Mouse (Mus musculus) cerebellum, adult 11 months (tissue): ENCODE results near the gene Hhip.

Source experiments
- DNase-seq: peaks from one replicate; pipeline ENCODE4 v3.0.0; 2022

Hhip gene

DNA sequence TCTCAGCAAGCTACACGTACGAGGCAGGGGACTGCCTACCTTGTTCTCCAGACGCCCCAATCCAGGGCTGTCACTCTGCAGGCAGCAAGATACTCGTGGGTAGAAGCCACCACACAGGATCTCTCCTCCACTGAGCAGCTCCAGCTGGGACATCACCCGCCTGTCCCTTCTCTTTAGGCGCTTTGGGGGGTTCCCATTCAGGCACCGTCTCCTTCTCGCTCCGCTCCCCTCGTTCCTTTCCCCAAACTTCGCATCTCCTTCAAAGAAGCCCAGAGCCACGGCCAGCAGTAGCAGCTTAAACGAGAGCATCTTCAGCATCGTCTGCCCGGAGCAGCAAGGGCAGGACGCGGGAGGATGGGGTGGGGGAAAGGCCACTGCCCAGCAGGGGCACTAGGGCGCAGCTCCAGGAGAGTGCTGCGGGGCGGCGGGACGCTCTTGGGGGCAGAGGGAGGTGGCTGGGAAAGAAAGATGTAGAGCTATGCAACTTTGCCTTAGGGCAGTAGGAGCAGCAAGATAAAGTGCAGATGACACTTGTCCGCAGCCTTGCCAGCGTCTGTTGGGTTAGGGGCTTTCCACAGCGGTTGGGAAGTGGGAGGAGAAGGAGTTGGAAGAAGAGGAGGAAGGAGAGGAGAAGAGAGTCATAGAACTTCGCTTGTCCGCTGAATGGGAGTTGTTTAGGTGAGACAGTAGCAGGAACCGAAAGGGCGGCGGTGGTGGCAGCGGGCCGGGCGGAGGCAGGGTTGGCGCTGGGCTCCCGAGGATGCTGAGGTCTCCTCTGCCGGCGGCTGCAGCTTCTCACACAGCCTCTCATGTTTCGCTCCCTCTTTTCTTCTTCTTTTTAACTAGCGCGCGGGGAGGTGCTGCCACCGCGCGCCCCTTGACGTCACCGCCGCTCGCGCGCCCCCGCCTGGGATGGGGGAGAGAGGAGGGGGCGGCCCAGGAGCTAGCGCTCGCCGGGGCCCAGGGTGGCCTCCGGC, at the start of gene Hhip:
TSS of gene Hhip (minus strand) at position 809 of the 977 bp plus-strand sequence.
- DNase-seq = no peak

DNA sequence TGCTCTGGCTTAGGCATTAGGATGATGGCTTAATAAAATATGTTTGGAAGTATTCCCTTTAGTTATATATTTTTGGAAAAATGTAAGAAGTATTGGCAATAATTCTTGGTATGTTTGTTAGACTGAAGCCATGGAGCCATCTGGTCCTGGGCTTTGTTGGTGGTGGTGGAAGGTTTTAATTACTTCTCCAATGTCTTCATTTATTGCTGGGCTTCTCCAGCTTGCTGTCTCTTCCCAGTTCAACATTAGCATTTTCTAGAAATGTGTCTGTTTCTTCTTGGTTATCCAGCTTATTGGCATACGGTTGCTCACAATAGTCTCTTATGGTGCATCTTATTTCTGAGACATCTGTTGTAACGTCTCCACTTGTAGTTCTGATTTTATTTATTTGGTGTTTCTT, 29.2 kb upstream of the Hhip start:
- DNase-seq = no peak

DNA sequence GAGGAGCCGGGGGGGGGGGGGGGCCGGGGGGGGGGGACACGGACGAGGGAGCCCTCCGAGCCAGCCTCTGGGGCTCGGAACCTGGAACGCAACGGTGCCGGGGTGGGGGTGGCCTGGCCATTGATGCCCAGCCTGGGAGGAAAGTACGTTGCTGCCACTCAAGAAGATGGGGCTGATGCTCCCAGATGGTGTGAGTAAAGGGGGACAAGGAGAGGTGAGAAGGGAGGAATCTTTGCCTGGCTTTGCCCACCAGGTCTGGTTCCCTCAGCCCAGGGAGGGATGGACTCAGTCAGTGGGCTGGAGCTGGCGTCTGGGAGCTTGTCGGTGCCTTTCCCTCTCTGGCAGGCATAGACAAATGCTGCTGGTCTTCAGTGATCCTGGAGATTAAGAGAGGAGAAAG, 387 bp upstream of the Hhip start:
- DNase-seq = no peak

DNA sequence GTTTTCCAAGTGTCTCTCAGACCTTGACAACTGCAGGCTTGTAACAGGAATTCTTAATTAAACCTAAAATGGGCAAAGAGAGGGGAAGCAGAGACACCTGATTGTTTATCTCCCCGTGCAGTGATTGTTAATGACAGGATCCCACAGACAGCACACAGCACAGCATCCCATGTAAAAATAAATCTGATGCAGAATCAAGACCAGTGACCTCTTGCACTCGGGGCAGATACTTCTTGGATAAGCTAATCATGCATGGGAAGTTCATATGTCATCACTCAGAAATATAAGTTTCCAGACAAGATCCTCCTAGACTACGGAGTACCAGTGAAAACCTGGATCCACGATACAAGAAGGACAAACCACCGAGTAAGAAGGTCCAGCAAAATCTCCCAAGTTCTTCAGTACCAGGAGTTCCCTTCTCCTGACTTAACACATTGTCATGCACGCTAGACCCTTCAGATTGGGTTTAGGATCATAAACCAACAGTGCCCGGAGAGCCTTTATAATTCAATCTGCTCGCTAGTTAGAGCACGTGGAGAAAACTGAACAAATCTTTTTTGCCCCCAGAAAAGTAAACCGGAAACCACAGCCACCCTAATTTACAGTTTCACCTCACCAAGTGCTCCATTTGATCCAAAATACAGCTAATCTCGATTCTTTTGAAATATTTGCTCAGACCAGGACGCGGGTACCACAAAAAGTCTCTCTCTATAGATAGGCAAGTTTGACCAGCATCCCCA, 1.3 kb downstream of the Hhip start:
- DNase-seq = no peak

DNA sequence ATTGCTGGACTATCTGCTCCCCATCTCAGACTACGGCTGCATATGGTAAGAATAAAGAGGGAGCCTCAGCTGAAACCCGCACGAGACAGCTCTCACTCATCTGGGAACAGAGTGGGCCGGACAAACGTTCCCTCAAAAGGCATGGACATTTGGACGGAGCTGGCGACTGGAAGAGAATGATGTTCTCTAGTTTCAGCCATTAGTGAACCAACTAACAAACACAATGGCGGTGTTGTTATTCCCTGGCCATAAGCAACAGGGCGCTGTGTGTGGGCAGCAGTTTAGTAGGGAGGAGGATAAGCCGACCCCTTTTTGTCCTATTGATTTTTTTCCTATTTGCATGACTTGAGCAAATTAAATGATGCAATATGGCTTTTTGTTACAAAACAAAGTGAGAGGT, 2.0 kb downstream of the Hhip start:
- no peak for DNase-seq

DNA sequence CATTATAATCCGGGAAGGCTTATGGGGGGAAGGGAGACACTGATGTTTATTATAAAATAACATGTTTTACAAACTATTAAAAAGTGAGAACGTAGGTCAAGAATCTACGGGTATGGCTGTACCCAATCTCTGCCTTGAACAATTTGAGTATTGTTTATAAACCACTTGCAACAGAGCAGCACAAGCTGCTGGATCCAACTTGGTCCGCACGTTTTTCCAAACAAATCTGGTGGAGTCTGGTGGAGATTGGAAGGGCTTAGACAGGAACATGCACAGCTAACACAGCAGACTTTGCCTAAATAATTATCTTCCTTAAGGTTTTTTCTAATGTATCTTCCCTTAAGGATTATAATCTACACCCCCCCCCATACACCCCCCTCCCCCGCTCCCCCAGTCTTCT, 2.7 kb downstream of the Hhip start:
- no peak for DNase-seq

DNA sequence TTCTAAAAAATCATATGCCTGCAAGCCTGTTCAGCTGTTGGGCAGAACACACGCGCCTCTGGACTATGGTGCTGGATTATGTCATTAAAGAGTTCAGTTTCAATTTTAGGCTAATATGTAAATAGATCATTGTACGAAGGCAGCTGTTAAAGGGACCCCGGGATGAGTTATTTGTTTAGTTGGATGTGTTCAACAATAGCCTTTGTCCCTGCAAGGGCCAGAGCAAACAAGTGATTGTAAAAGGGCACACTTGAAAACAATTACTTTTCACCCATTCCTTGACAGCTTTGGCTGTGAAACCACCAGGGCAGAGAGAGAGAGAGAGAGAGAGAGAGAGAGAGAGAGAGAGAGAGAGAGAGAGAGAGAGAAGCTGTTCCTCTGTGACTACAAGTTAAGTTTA, 3.6 kb downstream of the Hhip start:
- DNase-seq = no peak

DNA sequence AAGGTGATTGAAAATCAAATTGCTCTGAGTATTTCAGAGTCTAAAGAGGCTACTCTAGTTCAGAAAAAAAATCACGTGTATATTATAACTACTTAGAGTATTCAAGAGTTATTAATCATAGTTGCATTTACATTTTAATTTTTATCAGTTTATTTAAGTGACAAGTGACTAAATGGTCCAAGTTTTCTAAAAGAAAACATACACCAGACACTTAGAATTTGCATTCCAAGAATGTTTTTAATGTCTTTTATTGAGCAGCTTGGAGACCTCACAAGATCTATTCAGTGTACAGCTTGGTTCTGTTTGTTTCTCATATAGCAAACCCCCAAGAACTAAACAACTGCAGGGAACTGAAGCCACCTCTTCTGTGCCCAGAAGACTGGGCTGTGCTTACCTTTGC, 5.0 kb downstream of the Hhip start:
- DNase-seq = no peak

DNA sequence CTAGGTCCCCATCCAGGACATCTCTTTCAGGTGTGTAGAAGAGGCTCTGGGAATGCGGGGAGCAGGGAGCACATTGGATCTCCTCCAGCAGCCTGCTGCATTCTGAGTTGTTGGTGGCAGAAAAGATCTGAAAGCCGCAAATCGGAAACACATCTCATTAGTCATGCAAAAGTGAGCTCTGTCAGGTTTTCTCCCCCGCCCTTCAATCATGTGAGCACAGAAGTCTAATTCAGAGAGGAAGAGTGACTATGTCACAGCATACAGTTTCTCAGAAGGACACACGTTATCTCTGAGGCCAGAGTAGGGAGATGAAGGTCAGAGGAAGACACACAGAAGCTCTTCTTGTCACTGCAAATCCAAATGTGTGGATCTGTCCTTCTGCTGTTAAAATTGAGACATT, 6.3 kb downstream of the Hhip start:
- no peak for DNase-seq

DNA sequence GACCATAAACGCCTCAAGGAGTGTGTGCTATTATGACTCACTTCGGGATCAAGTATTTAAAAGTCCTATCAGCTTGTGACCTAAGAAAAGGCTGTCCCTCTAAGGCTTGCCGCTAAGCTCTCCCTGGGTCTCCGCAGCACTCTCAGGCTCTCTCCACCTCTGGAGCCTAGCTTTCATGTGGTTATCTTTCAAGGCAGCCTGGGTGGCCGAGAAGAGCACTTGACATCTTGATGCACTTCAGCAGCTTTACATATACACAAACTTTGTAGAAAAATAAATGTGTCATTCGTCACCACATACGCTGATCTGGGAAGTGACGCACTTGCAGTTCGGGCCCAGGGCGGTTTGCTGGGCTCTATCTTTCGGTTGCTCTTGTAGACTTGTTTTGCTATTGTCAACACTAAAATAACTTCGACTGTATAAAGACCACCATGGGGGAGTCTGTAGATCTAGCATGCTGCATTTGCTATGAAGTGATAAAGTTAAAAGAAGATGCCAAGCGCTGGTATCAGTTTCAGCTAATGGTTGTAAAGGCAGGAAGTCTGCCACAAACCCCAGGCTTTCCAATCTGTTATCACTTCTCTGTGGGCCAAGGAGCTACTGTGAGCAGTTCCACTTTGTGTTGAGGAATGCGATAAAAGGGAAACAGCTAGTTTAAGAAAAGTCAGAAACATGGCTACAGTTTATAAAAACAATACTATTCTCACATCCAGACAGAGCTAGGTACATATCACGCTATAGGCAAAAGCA, 8.4 kb downstream of the Hhip start:
- no peak for DNase-seq

DNA sequence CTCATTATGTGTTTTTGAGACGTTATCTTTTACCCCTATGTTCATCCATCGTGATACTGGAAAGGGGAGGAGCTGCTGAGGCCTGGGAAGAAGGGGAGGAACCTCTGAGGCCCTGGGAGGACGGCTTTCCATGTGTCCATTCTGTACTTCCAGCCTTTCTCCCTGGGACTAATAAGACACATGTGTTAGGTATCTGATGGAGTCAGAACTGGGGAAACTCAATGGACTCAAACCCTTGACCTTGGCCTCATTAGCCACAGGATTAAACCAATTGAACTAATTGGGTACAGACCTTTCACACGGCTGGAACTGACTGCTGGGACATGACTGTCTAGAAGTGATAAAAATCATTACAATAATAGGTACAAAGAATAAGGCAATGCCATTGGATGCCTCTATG, 9.6 kb downstream of the Hhip start:
- DNase-seq = no peak

DNA sequence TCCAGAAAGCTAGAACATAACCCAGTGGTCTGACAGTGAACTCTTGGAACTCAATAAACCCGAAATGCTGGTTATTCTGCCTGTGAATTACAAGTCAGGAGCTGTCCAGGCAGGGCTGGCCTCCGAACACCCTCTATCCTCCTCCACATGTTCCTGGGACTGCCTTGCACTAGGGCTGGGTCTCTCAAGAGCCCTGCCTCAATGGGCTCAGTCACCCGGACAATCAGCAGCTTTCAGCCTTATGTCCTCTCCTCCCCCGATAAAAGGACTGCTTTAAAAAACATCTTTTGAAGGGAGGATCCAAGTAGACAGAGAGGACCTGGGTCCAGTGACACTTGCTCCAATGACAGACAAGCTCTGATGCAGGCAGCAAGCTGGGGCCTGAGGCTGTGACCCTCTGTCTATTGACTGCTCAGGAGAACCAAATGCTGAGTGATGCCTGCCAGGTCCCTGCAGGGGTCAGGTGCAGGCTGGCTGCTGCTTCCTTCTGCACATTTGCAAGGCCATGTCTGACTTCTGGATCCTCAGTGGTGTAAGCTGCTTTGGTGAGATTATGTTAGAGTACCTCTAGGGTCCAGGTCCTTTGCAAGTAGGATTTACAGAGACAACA, 20.1 kb downstream of the Hhip start:
- DNase-seq = no peak

DNA sequence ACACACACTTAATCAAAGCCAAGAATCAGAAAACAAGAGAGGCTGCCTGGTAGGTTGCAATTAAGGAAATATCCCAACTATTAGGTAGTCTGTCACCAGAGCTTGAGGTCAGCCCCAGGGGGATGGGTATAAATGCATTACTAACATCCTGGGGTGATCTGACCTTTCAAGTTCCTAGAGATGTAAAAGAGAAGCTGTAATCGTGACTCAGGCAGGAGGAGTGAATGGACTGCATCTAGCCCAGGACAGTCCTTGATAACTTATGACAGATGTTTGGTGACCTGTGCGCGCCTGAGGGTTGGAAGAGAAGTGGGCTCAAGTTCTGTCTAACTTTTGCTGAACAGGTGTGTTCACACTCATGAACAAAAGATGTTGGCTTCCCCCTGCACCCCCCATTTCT, 25.2 kb downstream of the Hhip start:
- DNase-seq = no peak

DNA sequence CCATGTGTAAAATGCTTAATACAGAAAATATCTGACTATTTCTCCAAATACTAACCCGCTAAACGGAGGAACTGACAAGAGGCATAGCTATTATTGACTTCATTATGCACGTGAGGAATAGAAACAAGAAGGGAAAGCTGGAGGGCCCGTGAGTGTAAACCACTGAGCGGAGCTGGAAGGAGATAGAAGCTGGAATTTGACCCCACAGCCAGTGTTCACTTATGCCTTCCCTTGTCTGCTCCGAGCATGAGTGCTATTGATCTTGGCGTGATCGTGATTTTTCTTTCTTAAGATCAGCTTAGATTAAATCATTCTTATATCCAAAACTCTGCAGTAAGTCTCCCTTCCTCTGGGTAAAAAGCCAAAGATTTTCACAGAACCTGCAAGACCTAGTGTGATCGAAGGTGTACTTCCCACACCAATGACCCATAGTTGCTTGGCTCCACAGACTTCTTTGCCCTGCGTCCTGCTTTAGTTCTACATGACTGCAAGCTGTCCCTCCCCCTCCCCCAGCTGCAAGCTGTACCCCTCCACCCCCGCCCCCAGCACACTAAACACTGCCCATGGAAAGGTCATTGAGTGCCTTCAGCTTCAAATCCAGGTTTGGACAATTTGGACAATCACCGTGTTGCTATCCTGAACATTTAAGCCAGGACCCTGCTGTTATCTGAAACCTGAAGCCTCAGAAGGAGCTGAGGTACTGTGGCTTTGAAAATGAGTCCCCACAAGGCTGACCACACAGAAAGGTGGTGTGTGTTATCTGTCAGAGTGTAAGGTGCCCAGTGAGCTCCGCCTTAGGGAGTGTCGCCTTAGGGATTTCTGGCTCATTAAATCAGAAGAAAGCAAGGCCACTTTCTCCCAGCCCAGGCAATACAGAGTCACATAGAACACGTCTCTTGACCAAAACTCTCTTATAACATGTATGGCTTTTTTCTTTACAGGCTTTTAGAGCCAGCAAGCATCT, 26.2 kb downstream of the Hhip start:
- DNase-seq = no peak

DNA sequence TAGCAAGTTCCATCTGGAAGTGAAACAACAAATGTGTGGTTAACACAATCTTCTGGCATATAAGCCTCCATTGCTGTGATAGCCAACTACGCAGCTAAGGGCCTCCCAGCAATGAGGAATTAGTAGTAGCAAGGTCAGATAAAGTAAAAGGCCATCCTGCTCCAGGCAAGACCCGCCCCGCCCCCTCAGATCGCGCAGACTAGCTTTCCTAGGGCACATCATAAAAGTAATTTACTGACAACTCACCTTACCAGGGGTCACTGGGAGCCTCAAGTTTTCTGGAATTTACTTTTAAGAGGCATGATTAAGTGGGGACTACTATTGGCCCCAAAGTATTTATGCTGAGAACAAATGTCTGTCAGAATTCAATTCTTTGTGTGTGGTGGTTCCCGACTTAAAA, 28.2 kb downstream of the Hhip start:
- DNase-seq = no peak

DNA sequence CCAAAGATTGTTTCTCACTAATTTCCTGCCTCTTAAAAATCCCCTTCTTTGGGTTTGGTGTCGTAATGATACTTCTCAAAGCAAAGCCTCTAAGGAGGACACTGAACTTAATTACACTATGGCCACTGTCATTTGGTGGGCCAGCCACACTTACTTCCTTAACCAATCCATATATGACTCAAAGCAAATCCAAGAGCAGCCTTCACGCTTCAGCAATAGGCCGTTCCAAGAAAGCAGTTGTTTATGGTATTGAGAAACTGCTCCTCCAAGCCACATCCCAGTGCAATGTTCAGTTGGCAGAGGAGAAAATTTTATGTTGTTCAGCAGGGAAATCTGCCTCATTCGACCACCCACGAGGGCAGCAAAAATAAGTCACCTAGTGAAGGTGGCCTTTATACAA, 37.3 kb downstream of the Hhip start:
- no peak for DNase-seq

DNA sequence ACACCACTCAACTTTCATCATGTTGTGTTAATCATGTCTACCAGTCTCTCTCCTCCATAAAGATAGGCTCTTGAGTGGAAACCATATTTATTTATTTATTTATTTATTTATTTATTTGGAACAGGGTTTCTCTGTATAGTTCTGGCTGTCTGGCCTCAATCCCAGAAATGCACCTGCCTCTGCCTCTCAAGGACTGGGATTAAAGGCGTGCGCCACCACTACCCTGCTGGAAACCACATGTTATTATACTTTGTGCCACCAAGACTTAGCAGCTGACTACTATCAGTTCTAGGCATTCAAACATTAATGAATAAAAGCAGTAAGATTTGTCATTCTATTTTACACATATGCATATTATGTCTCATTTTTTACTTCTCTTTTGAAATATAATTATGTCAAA, 42.0 kb downstream of the Hhip start:
- no peak for DNase-seq

DNA sequence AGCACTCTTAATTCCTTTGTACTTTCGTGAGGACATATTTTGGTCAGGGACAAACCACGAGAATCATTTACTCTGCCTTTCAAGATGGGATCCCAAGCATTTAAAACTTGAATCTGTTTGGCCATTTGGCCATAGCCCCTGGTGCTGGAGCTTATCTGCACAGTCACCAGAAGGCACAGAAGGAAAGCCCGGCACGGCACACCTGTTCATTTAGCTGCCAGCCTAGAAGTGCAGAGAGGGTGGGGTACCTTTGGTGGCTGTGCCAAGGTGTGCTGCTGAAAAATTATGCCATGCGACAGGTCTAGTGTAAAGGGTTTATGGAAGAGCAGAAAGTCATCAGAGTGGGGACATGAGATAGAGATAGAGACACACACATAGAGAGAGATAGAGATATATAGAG, 53.4 kb downstream of the Hhip start:
- no peak for DNase-seq

DNA sequence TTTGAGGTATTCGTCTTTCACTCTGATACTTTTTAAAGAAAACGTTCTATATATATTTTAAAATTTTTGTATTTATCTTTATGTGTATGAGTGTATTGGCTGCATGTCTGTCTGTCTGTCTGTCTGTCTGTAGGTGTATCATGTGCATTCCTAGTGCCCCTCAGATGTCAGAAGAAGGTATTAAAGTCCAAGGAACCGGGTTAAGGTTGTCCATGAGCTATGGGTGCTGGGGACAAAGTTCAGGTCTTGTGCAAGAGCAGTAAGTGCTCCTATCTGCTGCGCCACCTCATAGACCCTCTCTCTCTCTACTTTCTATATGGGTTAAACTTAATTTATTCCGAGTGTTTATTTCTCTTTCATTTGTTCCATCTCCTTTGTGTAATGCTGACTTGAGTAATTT, 55.5 kb downstream of the Hhip start:
- no peak for DNase-seq

DNA sequence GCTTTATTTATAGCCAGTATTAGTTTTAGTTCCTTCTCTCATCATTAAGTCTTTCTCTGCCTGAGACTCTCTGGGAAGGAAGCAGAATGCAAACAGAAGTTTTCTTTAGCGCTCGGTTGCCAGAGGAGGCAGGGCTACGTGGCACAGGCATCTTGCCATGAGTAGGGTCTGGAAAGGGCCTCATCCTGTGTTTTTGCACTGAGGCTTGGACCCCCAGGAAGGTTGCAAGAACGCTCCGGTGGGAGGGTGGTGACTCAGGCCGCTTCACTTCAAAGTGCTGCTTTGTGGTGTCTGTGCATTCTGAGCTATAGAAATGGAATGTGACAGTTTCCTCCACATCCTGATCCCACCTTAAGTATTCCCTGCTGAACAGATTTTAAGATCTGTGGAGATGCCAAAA, 62.7 kb downstream of the Hhip start:
- DNase-seq = no peak

DNA sequence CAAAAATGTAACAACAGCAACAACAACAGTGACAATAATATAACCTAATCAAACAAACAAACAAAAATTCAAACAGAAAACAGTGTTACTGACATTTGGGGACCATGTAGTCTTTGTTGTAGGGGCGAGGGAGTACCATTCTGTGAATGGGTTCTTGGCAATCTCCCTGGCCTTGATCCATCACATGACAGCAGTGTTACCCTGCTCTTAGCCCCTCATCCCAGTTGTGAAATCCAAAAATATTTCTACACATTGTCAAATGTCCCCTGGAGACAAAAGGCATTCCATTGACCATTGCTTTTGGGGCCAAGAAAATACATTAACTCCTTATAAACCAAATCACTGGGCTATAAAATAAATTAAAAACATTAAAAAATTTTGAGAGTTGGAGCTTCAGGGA, 64.3 kb downstream of the Hhip start:
- no peak for DNase-seq
